Mouse (Mus musculus): ENCODE measurements around the gene Vmn2r54.
"Not testable (repeated sequence)": the region's sequence is repeated elsewhere in the genome, so short reads cannot be mapped to it uniquely, and the experiment has no call there.

The Vmn2r54 gene

GRCm38 (mm10) chr7:12640219-12640618, at the start of gene Vmn2r54:
TSS of gene Vmn2r54 (minus strand) at chr7:12640319.
- DNase-seq (ENCODE audit: low read depth, low spot score): not testable (repeated sequence)

GRCm38 (mm10) chr7:12684903-12685302, 44.8 kb upstream of the Vmn2r54 start, which contains the start of gene Vmn2r55:
TSS of gene Vmn2r55 (minus strand) at chr7:12685003.
- DNase-seq (ENCODE audit: low read depth, low spot score): not testable (repeated sequence)

GRCm38 (mm10) chr7:12608688-12609087, 31.4 kb downstream of the Vmn2r54 start, which contains the start of gene Vmn2r53:
TSS of gene Vmn2r53 (minus strand) at chr7:12608788.
- DNase-seq (ENCODE audit: low read depth, low spot score): no peak
